Mouse (Mus musculus): Measurements from ENCODE around the gene Igfbp7. TPM values are rescaled to one million over a fixed set of nuclear protein-coding genes. Genes with fewer than 3 reads are reported as not detected.

Igfbp7 gene
- polyA plus RNA-seq, 1 experiment from 2014 or later, result 5.1 TPM

DNA sequence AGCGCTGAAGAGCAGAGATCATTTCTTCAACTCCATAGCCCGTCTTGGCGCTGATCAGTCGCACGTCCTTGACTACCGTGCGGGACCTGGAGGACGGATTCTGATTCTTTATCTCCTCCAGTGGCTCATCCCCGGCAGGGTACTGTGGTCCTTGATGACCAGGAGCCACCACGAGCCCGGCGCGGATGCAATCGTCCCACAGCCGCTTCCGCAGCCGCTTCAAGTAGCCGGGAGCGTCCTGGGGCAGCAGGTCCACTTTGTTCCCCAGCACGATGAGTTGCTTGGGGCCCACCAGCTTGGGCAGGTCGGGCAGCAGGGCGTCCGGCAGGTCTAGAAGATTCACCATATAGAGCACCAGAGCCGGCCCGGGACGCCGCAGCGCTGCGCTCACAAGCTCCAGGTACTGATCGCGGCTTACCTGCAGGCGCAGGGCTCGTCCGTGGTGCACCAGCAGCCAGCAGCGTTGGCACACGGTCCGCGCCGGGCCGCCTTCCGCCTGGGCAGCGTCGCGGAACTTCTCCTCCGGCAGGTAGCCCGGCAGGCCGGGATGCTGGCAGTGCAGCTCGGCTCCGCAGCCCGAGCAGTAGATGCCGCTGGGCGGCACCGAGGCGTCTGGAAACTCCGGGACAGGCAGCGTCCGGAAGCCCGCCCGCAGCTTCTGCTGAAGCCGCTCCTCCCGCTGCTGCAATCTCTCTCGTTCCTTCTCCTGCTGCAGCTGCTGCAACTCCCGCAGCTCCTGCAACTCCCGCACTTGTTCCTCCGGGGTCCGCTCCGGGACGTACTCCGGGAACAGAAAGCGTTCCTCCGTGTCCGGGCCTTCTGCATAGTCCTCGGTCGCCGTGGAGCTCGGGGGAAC, 98.6 kb downstream of the Igfbp7 start:
- Histone ChIP-seq H3K4me1 (peaks cover 34% of the 10 kb centered on the region), H3K27me3 (ENCODE audit: poor library complexity, severe bottlenecking) (no peaks in the 10 kb centered on the region), H3K9me3 (no peaks in the 10 kb centered on the region), H3K4me3 (peak overlapping the region; percentile 97), H3K36me3 (replicated peaks) (peaks cover 58% of the 10 kb centered on the region), H3K27ac (peak overlapping the region; percentile 94)
- DNase-seq (ENCODE audit: extremely low spot score, low spot score), result no peak
- WGBS, result under 1% methylated on average over 76 of the region's 76 CpGs

GRCm38 (mm10) chr5:77307821-77308553, 99.9 kb downstream of the Igfbp7 start:
- Histone ChIP-seq H3K4me1 (peaks cover 34% of the 10 kb centered on the region), H3K36me3 (replicated peaks) (peaks cover 56% of the 10 kb centered on the region), H3K27me3 (ENCODE audit: poor library complexity, severe bottlenecking) (no peaks in the 10 kb centered on the region), H3K9me3 (no peaks in the 10 kb centered on the region), H3K27ac (no peak overlapping the region), H3K4me3 (peak overlapping the region; percentile 97)
- no peak for DNase-seq (ENCODE audit: extremely low spot score, low spot score)
- 85% methylated on average over 5 of the region's 5 CpGs for WGBS

- 94% methylated on average over 6 of the region's 6 CpGs for WGBS
- Histone ChIP-seq H3K4me1 (no peaks in the 10 kb centered on the region), H3K36me3 (replicated peaks) (peaks cover 93% of the 10 kb centered on the region), H3K4me3 (no peak overlapping the region), H3K27ac (no peak overlapping the region), H3K9me3 (no peaks in the 10 kb centered on the region), H3K27me3 (ENCODE audit: poor library complexity, severe bottlenecking) (no peaks in the 10 kb centered on the region)
- DNase-seq (ENCODE audit: extremely low spot score, low spot score), result no peak
Observed at GRCm38 (mm10) chr5:77301296-77301903, 106.4 kb downstream of the Igfbp7 start.

DNA sequence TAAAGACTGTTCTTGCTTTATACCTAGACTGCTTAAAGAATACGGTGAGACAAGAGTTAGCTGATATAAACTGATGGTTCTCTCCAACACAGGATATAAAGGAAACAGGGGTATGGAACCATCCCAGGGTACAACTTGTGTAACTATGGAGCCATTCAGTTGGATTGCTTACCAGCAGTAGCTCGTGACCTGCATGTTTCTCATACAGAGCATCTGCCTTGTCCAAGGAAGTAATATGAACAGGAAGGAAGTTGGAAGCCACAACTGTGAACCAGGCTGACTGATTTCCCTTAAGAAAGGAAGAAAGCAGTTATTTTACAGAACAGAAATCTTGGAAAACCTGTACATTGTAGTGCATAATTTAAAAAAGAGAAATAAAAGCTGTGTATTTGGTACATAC, 108.4 kb downstream of the Igfbp7 start:
- Histone ChIP-seq H3K4me3 (no peak overlapping the region), H3K27me3 (ENCODE audit: poor library complexity, severe bottlenecking) (no peaks in the 10 kb centered on the region), H3K36me3 (replicated peaks) (peaks cover 92% of the 10 kb centered on the region), H3K4me1 (no peaks in the 10 kb centered on the region), H3K9me3 (no peaks in the 10 kb centered on the region), H3K27ac (no peak overlapping the region)
- DNase-seq (ENCODE audit: extremely low spot score, low spot score), result no peak
- 93% methylated on average over 2 of the region's 2 CpGs for WGBS

Other genes starting within 250 kb of the Igfbp7 start
- gene Spink2, start 196.6 kb downstream of the Igfbp7 start, polyA plus RNA-seq (2016; fragmentation: Nextera tagmentation; extraction: Ambion mirVana), result 0.64 and 1.1 TPM in 2 replicates
- 21.6 and 22.3 TPM in 2 replicates for gene Rest, start 142.6 kb downstream of the Igfbp7 start, polyA plus RNA-seq (2016; fragmentation: Nextera tagmentation; extraction: Ambion mirVana)
- gene Noa1, start 98.0 kb downstream of the Igfbp7 start, polyA plus RNA-seq (2016; fragmentation: Nextera tagmentation; extraction: Ambion mirVana), result 36.9 and 38.9 TPM in 2 replicates
- 111 and 113 TPM in 2 replicates for gene Polr2b, start 97.9 kb downstream of the Igfbp7 start, polyA plus RNA-seq (2016; fragmentation: Nextera tagmentation; extraction: Ambion mirVana)

Measured in forebrain, embryonic 10.5 days (tissue).